Mouse (Mus musculus) forebrain, embryonic 13.5 days (tissue): ENCODE measurements around the gene Nudt16l1. TPM values are rescaled to one million over a fixed set of nuclear protein-coding genes. Genes with fewer than 3 reads are reported as not detected.
A peak's percentile ranks its signal among the peaks of the same experiment; 100 is the strongest.

ENCODE experiments used
- ATAC-seq: fragments of 200-750 bp; cut with Nextera tagmentation; 2 replicates; pipeline ENCODE4 v1.8.0; 2017
- H3K27ac ChIP-seq: fragments of 300-500 bp; sonication (generic); 2 replicates; pipeline ENCODE4 v1.5.1; 2015; ENCODE audit warnings: inconsistent platforms, mild to moderate bottlenecking, moderate library complexity
- H3K27me3 ChIP-seq: fragments of 300-500 bp; sonication (generic); 2 replicates; pipeline ENCODE4 v1.6.1; 2015; ENCODE audit warnings: mild to moderate bottlenecking, inconsistent platforms
- H3K36me3 ChIP-seq: fragments of 300-500 bp; sonication (generic); 2 replicates; pipeline ENCODE4 v1.6.1; 2015; ENCODE audit warnings: mild to moderate bottlenecking, inconsistent platforms; ENCODE audit not compliant: poor library complexity, severe bottlenecking
- H3K4me1 ChIP-seq: fragments of 300-500 bp; sonication (generic); 2 replicates; pipeline ENCODE4 v1.6.1; 2015; ENCODE audit warnings: inconsistent platforms
- H3K4me2 ChIP-seq: fragments of 300-500 bp; sonication (generic); 2 replicates; pipeline ENCODE4 v1.6.1; 2015; ENCODE audit warnings: inconsistent platforms, mild to moderate bottlenecking, moderate library complexity
- H3K4me3 ChIP-seq: fragments of 300-500 bp; sonication (generic); 2 replicates; pipeline ENCODE4 v1.5.1; 2015; ENCODE audit warnings: mild to moderate bottlenecking, inconsistent platforms
- H3K9ac ChIP-seq: fragments of 300-500 bp; sonication (generic); 2 replicates; pipeline ENCODE4 v1.6.1; 2015; ENCODE audit warnings: mild to moderate bottlenecking, inconsistent platforms
- H3K9me3 ChIP-seq: fragments of 300-500 bp; sonication (generic); replicated peaks from 2 replicates; pipeline ENCODE4 v1.6.1; 2016; ENCODE audit warnings: inconsistent platforms
- WGBS: fragments of 180-500 bp; shearing (Covaris S2); methylation state at CpG from one replicate; pipeline ENCODE4 v1.1.7; 2015; 5-methylcytosine and 5-hydroxymethylcytosine counted together
- polyA plus RNA-seq: library from polyadenylated mRNA; unstranded; fragments of >200 nt; fragmentation: Nextera tagmentation; extraction: Ambion mirVana; gene quantifications from 2 replicates; pipeline ENCODE4 v1.2.1, GENCODE M21; 2015

Nudt16l1 gene
- polyA plus RNA-seq, 1 experiment from 2014 or later, result 134 TPM

DNA sequence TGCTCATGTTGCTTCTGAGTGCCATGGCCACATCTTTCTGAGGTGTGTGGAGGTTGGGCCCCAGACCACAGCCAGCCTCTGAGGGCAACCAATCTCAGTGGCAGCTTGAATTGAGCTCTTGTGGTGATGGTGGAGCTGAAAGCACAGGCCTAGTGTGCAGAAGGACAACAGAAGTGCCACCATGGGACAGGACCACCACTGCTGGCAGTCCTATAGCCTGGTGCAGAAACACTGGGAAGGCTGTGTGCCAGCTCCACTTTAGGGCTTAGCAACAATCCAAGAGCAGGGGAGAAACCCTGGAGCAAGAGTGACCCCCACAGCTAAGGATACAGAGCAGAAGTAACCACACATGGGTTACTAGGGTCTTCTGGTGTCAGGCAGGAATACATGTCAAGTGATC is 2.5 kb downstream of the Nudt16l1 start:
- no peaks in the 10 kb centered on the region for H3K27me3 ChIP-seq
- H3K27ac ChIP-seq, result no peak overlapping the region
- H3K4me1 ChIP-seq, result peaks cover 17% of the 10 kb centered on the region
- no peak overlapping the region for H3K4me3 ChIP-seq
- H3K4me2 ChIP-seq, result no peak overlapping the region
- H3K9ac ChIP-seq, result no peak overlapping the region
- H3K36me3 ChIP-seq, result peaks cover 77% of the 10 kb centered on the region
- H3K9me3 ChIP-seq, result no peaks in the 10 kb centered on the region
- ATAC-seq, result no peak

DNA sequence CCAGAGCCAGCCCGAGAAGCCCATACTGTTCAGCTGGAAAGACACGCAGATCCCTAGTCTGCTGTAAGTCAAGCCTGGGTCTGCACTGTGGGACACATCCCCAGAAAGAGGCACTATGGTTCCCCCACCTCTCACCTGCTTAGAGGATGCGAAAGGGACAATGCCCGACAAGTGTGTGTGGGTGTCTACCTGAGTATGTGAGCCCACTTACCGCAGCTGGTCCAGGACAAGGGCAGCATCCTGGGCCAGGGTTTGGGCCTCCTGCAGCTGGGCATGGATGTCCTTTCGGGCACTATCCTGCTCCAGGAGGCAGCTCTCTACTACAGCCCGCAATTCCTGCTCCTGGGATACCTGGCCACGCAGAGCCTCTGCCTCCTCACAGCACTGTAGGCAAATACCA is 4.3 kb downstream of the Nudt16l1 start:
- Histone ChIP-seq H3K4me2 (no peak overlapping the region), H3K36me3 (peaks cover 77% of the 10 kb centered on the region), H3K27ac (no peak overlapping the region), H3K9ac (no peak overlapping the region), H3K9me3 (no peaks in the 10 kb centered on the region), H3K4me3 (no peak overlapping the region), H3K27me3 (no peaks in the 10 kb centered on the region), H3K4me1 (peaks cover 17% of the 10 kb centered on the region)
- ATAC-seq, result no peak
- WGBS, result 95% methylated on average over 8 of the region's 8 CpGs

DNA sequence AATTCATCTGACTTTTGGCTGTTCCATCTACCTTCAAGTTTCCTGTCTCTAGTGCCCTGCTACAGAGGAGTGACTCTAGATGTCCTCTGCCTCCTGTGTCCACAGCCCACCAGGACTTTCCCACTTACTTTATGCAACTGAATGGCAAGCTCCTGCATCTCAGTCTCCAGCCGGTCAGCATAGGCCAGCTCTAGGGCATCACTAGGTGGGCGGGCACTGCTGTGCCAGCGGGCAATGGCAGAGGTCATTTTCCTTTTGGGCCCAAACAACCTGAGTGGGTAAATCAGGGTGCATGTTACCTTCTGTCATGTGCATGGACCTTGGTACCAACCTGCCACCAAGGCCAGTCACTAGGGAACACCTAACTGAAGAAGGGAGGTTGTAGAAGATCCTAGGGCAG is 4.9 kb downstream of the Nudt16l1 start:
- peaks cover 14% of the 10 kb centered on the region for H3K4me1 ChIP-seq
- no peak overlapping the region for H3K27ac ChIP-seq
- 94% methylated on average over 3 of the region's 3 CpGs for WGBS
- no peak overlapping the region for H3K9ac ChIP-seq
- ATAC-seq, result no peak
- H3K9me3 ChIP-seq, result no peaks in the 10 kb centered on the region
- no peaks in the 10 kb centered on the region for H3K27me3 ChIP-seq
- peaks cover 81% of the 10 kb centered on the region for H3K36me3 ChIP-seq
- no peak overlapping the region for H3K4me2 ChIP-seq
- H3K4me3 ChIP-seq, result no peak overlapping the region

DNA sequence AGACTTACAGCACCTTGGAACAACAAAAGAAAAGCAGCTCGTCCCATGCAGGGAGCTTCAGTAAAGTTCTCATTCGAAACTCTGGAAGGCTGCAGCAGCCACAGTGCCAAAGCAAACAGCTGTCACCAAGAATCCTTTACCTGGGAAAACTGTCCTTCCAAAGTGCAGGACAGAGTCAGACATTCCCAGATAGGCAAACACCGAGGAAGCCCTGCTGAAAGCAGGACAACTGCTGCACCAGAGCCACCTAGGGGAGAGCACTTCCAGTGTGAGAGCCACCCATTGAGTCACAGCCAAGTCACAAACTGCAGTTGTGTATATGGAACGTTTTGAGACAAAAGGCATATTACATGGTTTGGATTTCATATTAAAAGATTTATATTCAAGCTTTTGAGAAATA is 6.9 kb downstream of the Nudt16l1 start:
- Histone ChIP-seq H3K27me3 (no peaks in the 10 kb centered on the region), H3K36me3 (peaks cover 90% of the 10 kb centered on the region), H3K27ac (no peak overlapping the region), H3K4me2 (no peak overlapping the region), H3K4me1 (peaks cover 1% of the 10 kb centered on the region; the same call in 1 of the 2 replicates), H3K9ac (no peak overlapping the region), H3K9me3 (no peaks in the 10 kb centered on the region), H3K4me3 (no peak overlapping the region)
- 83% methylated on average over 4 of the region's 4 CpGs for WGBS
- ATAC-seq, result no peak

DNA sequence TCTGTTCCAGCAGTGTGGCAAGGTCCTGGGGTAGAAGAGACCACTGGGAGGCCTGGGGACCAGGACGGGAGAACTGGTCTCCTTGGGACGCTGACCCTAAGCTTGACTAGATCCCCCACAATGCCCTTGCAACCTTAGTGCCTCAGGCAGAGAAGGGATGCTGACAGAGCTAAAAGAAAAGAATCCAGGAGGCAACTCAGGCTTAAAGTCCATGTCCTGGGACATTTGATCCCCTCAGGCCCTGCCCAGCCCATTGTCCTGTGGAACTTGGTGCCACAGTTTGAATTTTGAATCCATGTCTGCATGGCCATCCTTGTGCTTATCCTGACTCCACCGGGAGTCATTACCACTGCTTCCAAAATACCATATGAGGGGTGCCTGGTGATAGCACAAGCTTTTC is 7.6 kb downstream of the Nudt16l1 start:
- Histone ChIP-seq H3K4me2 (no peak overlapping the region), H3K4me1 (no peaks in the 10 kb centered on the region), H3K27ac (no peak overlapping the region), H3K9ac (no peak overlapping the region), H3K9me3 (no peaks in the 10 kb centered on the region), H3K36me3 (peaks cover 89% of the 10 kb centered on the region), H3K4me3 (no peak overlapping the region), H3K27me3 (no peaks in the 10 kb centered on the region)
- no peak for ATAC-seq
- WGBS, result 88% methylated on average over 3 of the region's 3 CpGs

DNA sequence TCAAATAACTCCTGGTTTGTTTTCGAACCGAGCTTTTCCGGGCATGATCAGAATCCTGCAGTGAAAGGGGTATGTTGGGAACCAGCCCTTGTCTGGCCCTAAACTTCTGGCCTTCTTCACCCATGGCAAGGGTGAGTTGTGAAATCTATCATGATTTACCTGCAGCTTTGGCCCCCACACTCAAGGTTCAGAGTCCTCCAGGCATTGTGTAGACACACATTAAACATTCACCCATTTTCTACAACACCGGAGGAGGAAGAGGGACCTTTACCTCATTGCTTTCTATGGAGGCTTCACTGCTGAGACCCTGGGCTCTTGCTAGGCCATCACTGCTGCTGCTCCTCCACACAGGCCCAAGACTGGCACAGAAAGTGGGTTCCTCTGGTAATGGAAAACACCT is 8.8 kb downstream of the Nudt16l1 start:
- Histone ChIP-seq H3K4me3 (no peak overlapping the region), H3K4me1 (no peaks in the 10 kb centered on the region), H3K4me2 (no peak overlapping the region), H3K27ac (no peak overlapping the region), H3K27me3 (no peaks in the 10 kb centered on the region), H3K36me3 (peaks cover 89% of the 10 kb centered on the region), H3K9ac (no peak overlapping the region), H3K9me3 (no peaks in the 10 kb centered on the region)
- ATAC-seq, result no peak
- 95% methylated on average over 4 of the region's 4 CpGs for WGBS

DNA sequence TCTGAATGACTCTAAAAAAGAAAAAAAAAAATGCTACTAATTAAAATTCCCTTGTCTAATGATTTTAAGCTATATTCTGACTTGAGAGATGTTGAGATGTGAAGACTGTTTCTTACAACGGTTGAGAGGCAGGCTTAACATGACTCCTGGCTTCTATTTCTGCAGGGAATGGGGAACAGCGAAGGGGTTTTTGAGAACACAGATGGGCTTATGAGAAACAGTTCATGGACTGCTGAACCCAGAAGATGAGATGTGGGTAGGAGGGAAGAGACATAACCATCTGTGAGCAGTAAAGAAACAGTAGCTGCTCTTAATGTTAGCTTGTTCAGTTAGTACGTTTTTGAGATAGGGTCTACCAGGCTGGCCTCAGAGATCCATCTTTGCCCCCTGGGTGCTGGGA is 18.0 kb downstream of the Nudt16l1 start:
- Histone ChIP-seq H3K36me3 (peaks cover 81% of the 10 kb centered on the region), H3K4me1 (no peaks in the 10 kb centered on the region), H3K27me3 (no peaks in the 10 kb centered on the region), H3K4me2 (no peak overlapping the region), H3K9ac (no peak overlapping the region), H3K9me3 (no peaks in the 10 kb centered on the region), H3K4me3 (no peak overlapping the region), H3K27ac (no peak overlapping the region)
- 88% methylated on average over 3 of the region's 3 CpGs for WGBS
- no peak for ATAC-seq

GRCm38 (mm10) chr16:4957446-4957845 is 18.9 kb downstream of the Nudt16l1 start:
- H3K27ac ChIP-seq, result no peak overlapping the region
- no peak for ATAC-seq
- H3K4me1 ChIP-seq, result peaks cover 6% of the 10 kb centered on the region
- H3K4me2 ChIP-seq, result no peak overlapping the region
- no peaks in the 10 kb centered on the region for H3K27me3 ChIP-seq
- WGBS, result 88% methylated on average over 3 of the region's 3 CpGs
- no peaks in the 10 kb centered on the region for H3K9me3 ChIP-seq
- peaks cover 73% of the 10 kb centered on the region for H3K36me3 ChIP-seq
- H3K9ac ChIP-seq, result no peak overlapping the region
- no peak overlapping the region for H3K4me3 ChIP-seq

DNA sequence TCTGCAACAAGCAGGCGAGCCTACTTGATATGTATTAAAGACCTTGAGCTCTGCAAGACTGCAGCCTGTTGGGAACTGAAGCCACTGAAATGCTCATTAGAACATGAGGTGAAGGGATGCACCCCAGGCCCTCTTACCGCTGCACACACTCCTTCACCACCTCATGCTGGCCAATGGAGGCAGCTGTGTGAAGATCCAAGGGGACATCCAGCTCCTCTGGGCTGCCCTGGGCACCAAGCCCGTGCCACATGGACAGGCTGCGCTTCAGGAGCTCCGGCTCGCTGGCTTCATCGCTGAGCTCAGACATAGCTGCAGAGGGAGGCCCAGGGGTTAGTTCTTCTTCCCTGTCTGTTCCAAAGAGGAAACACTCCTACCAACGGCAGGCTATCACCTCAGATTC is 21.7 kb downstream of the Nudt16l1 start:
- Histone ChIP-seq H3K4me2 (no peak overlapping the region), H3K9me3 (no peaks in the 10 kb centered on the region), H3K4me1 (peaks cover 24% of the 10 kb centered on the region), H3K27ac (no peak overlapping the region), H3K36me3 (peaks cover 45% of the 10 kb centered on the region), H3K9ac (no peak overlapping the region), H3K4me3 (no peak overlapping the region), H3K27me3 (no peaks in the 10 kb centered on the region)
- WGBS, result 87% methylated on average over 8 of the region's 8 CpGs
- no peak for ATAC-seq

DNA sequence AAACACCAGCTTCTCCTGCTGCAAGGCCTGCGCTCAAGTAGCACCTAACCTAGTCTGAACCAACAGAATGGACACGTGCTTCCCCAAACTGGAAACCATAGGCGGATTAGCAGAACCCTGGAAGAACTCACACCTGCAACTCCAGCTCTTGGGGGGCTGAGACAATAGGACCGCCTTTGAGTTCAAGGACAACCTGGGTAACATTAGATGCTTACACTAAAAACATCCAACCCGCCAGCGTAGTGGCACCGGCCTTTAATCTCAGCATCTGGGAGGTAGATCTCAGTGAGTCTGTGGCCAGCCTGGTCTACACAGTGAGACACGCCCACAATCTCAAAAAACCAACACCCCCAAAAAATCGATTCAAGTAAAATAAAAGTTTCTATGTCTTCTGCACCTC is 24.8 kb downstream of the Nudt16l1 start:
- H3K9ac ChIP-seq, result peak overlapping the region; percentile 92
- H3K4me3 ChIP-seq, result peak overlapping the region; percentile 92
- 43% methylated on average over 9 of the region's 9 CpGs for WGBS
- peak overlapping the region; percentile 88 for H3K4me2 ChIP-seq
- H3K9me3 ChIP-seq, result no peaks in the 10 kb centered on the region
- peaks cover 34% of the 10 kb centered on the region for H3K4me1 ChIP-seq
- peaks cover 16% of the 10 kb centered on the region for H3K36me3 ChIP-seq
- 0 out of 2 replicates have a peak overlapping the region, but pooled peaks have one; percentile 81 for H3K27ac ChIP-seq
- ATAC-seq, result no peak
- H3K27me3 ChIP-seq, result no peaks in the 10 kb centered on the region

- peaks cover 34% of the 10 kb centered on the region for H3K4me1 ChIP-seq
- H3K4me2 ChIP-seq, result peak within 1 kb of the TSS; percentile 88
- under 1% methylated on average over 65 of the region's 76 CpGs for WGBS
- peak within 1 kb of the TSS; percentile 92 for H3K4me3 ChIP-seq
- H3K9ac ChIP-seq, result peak within 1 kb of the TSS; percentile 92
- no peaks in the 10 kb centered on the region for H3K27me3 ChIP-seq
- H3K36me3 ChIP-seq, result peaks cover 19% of the 10 kb centered on the region
- no peaks in the 10 kb centered on the region for H3K9me3 ChIP-seq
- peak within 1 kb of the TSS; percentile 81 for H3K27ac ChIP-seq
- peak; percentile 99 for ATAC-seq
Observed at GRCm38 (mm10) chr16:4963797-4964709, 25.5 kb downstream of the Nudt16l1 start, which contains the start of gene Anks3. Gene Anks3, minus strand, starts transcription at chr16:4964205.

DNA sequence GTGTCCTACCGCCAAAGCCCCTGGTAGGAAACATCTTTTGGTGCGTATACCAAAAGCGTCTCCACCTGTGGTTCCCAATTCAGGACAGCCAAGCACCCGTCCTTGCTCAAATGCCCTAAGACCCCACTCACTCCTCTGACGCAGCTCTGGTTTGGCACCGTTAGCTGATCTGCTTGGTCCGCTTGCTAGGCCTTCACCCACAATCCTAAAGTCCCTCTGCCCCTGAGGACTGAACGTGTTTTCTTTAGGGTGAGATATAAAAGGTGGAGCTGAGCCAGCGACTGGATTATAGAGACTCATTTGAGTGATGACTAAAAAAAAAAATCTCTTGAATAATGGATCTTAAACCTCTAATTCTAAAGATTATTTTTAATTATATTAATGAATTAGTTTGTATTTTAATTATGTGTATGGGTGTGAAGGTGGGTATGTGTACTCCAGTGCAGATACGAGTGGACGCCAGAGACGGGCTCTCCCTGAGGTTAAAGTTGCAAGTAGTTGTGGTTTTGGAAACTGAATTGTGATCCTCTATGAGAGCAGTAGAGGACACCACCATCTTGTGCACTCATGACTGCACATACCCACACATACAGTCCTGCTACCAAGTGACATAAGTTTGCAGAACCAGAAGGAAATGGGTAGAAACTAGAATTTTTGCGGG is 26.3 kb downstream of the Nudt16l1 start:
- H3K4me3 ChIP-seq, result peak overlapping the region; percentile 92
- peak overlapping the region; percentile 81 for H3K27ac ChIP-seq
- 25% methylated on average over 13 of the region's 13 CpGs for WGBS
- H3K4me1 ChIP-seq, result peaks cover 34% of the 10 kb centered on the region
- H3K27me3 ChIP-seq, result no peaks in the 10 kb centered on the region
- H3K9me3 ChIP-seq, result no peaks in the 10 kb centered on the region
- peak overlapping the region; percentile 88 for H3K4me2 ChIP-seq
- H3K36me3 ChIP-seq, result peaks cover 15% of the 10 kb centered on the region
- H3K9ac ChIP-seq, result peak overlapping the region; percentile 92
- no peak for ATAC-seq
